Mouse (Mus musculus) right cerebral cortex, adult 18-20 months (tissue): ENCODE data around the gene Tle6.
A peak's percentile ranks its signal among the peaks of the same experiment; 100 is the strongest.

Experiments used
- DNase-seq: peaks from one replicate; pipeline ENCODE4 v3.0.0; 2022; ENCODE audit warnings: mixed read lengths

The Tle6 gene

GRCm38 (mm10) chr10:81559627-81560539 lies 41.0 kb downstream of the Tle6 start:
- peak; percentile 83 for DNase-seq

GRCm38 (mm10) chr10:81559163-81559626 lies 41.7 kb downstream of the Tle6 start, which contains the start of gene Aes:
Aes (plus strand) TSS chr10:81559488.
- peak; percentile 83 for DNase-seq

DNA sequence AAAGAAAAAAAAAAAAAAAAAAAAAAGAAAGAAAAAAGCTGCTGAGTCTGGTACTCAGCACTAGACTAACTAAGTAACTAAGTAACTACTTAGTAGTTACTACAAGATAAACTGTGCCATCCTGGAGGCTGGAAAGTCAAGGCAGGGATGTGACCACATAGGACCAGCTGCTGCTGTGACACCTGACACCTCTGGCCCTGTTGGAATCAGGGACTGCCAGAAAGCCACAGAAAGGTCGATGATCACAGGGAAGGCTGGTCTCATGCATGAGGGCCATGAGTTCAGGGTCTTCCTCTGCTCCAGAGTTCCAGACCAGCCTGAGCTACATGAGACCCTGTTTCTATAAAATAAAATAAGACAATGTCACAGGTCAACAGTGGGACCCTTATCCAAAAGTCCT lies 43.4 kb downstream of the Tle6 start:
- DNase-seq: no peak

- no peak for DNase-seq
Measured at GRCm38 (mm10) chr10:81556282-81556681, 44.6 kb downstream of the Tle6 start.

- no peak for DNase-seq
Measured at GRCm38 (mm10) chr10:81553807-81554755, 46.8 kb downstream of the Tle6 start.

- DNase-seq: no peak
Measured at GRCm38 (mm10) chr10:81553232-81553631, 47.6 kb downstream of the Tle6 start.

DNA sequence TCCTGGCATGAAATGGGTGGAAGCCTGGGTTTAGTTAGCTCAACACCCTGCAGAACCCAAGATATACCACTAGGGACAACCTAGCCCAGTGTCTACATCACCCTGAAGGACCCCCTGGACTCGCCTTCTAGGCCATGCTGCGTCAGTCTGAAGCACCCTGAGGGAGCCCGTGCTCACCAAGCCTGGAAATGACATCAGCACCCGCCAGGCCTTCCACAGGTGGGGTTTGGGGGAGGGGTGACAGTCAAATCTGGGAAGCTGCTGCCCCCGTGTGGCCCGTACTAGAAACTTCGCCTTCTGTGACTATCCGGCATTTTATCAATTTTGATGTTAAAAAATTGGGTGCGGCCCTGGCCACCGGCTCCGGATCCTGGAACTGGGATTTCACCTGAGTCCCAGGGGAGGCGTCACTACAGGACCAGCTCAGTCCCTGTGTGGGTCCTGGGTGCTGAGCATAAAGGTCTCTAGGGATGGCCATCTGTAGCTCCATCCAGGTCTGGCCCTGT lies 49.2 kb downstream of the Tle6 start:
- peak; percentile 86 for DNase-seq

DNA sequence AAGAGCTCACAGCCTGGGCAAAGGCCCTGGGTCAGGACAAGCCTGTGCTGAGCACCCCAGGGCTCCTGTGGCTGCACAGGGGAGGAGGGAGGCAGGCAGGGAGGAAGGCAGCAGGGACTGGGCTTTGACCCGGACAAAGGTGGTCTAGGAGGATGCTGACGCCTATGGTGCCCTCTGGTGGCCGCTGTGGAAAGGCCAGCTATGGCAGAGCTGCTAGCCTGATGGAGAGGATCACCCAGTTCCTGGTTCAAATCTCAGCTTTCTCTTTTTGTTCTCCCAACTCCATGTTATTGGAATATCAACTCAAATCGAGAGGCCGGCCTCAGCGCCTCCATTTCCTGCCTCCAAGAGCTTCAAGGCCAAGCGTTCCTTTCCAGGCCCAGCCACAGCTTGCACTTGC lies 50.6 kb downstream of the Tle6 start:
- DNase-seq: no peak

DNA sequence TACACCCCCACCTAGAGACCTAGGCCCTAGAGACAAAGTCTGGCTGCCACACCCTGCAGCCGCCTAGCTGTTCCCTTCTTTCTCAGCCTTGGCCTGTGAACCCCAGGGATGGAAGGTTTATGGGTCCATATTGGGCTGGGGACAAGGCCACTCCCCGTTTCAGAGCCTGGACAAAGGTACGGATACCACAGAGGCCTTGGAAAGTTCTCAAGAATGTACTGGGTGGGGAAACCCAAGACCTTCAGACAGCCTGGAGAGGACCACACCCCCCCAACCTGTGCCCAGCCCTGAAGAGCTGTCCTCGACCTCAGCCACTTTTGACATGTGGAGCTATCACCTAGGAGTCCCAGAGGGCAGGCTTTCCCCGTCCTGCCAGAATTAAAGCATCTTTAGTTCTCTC lies 51.9 kb downstream of the Tle6 start:
- DNase-seq: no peak

DNA sequence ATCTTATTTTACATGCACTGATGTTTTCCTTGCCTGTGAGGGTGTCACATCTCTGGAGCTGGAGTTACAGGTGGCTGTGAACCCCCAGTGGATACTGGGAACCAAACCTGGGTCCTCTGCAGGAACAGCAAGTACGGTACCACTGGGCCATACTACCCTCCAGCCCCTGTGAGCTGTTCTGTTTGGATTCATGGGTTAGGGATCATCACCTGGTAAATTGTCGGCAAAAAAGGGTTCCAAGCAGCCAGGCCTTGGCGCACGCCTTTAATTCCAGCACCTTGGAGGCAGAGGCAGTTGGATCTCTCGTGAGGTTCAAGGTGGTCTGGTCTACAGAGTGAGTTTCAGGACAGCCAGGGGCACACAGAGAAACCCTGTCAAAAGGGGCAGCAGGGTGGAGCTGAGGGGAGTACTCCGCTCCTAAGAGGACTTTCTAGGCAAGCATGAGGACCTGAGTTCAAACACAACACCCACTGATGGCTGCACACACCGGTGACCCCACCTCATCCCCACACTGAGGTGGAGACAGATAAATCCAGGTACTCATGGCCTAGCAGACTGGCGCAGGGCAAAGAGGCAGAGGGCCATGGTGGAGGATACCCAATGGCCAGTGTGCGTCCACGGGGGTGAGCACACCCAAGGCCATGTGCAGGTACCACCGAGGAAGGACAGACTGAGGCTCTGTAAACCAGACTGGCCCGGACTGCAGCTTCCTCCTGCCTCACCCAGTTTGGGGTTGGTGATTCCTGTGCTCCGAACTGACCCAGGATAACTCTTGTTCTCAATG lies 53.9 kb downstream of the Tle6 start:
- DNase-seq: no peak

DNA sequence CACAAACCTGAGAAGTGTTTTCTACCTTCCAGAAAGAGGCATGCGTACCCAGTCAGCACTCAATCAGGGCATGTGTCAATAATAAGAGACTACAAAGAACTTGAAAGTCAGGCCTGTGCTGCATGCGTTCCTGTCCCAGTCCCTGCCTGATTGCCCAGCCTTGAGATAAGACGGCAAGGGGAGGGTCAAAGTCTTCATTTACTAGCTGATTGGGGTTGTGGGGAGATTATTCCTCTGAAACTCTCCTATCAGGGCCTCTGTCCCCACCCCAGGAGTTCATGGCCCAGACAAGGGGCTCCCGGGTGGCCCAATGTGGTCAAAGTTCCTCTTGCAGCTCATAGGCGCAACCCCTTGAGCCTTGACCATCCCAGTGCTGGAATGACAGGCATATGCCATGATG lies 54.5 kb downstream of the Tle6 start:
- DNase-seq: no peak

DNA sequence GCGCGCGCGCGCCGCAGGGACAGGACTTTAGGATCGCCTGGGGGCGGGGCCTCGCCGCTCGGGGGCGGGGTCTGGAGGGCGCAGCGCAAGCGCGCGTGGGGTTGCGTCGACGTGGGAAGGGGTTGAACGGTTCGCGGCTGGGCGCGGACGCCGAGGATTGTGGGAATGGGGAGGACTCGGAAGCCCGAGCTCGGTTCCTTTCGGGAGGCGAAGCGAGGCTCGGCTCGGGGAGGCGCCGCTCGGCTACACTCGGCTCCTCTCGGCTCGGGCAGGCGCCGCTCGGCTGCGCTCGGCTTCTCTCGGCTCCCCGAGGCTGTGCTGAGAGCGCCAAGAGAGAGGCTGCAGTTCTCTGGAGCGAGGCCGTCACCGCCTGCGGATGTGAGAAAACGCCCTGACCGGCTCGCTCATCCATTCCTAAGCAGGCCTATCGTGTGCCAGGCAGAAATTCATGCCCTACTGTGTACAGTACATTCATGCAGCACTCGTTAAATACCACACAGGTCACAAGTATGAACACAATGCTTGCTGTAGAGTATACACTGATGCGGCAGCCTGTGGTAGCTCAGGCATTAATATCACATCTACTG lies 55.6 kb downstream of the Tle6 start, which contains the start of gene Gna11:
TSS of gene Gna11 (minus strand) at position 30 of the 587 bp plus-strand sequence.
- DNase-seq: peak; percentile 100

DNA sequence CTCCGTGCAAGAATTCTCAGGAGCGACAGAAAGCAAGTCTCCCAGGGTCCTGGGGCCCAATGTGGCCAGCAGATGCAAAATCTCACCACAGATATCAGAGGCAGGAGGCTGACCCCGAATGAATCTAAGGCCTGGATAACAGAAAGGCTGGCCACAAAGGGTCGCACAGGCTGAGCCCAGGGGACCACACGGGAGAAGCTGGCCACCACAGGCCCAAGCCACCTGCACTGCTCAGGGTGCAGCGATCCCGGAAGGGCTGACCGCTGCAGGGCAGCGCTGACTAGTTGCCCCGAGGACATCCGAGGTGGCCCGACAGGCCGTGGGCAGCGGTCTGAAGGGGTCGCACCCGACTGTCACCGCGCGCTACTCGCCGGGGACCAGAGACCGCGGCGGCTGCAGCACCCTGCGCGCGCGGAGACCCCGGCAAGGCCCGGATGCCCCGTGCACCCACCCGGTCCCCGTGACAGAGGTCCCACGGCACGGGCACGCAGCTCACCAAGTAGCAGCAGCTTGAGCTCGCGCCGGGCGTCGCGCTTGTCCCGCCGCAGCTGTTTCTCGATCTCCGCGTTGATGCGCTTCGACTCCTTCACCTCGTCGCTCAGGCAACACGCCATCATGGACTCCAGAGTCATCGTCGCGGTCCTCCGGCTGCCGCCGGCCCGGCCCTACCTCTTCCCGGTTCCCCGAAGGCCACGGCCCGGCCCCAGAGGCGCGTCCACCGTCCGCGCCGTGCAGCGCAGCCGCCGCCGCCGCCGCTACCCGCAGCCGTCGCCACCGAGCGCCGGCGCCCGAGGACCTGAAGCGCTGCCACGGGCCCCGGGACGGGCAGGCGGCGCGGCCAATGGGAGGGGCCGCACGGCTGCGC lies 56.3 kb downstream of the Tle6 start:
- DNase-seq: no peak

DNA sequence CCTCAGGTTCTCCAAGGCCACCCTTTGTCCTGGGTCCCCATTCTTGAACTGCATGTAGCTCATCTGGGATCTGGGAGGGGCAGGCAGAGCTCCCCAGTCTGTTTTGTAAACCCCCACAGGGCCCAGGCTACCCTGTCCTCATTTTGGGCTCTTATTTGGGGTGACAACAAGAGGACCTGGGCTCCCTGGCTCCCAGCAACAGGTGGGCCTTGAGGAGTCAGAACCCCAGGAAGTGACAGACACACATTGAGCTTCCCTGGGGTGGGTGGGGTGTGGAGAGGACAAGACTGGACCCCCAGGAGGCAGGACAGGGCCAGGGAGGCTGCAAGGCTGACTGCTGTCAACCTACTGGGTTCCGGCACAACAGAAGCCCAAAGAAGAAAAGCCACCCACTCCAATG lies 57.2 kb downstream of the Tle6 start:
- no peak for DNase-seq

GRCm38 (mm10) chr10:81542727-81543460 lies 58.0 kb downstream of the Tle6 start:
- DNase-seq: no peak

GRCm38 (mm10) chr10:81541803-81542202 lies 59.1 kb downstream of the Tle6 start:
- no peak for DNase-seq

- DNase-seq: no peak
Measured at GRCm38 (mm10) chr10:81541363-81541762, 59.5 kb downstream of the Tle6 start.
